Mouse (Mus musculus) right cerebral cortex, postnatal 10 days (tissue): Measurements from ENCODE around the gene Prss37.
A peak's percentile ranks its signal among the peaks of the same experiment; 100 is the strongest.

Experiments
- DNase-seq, 2 experiments: peaks; one replicate each; pipeline ENCODE4 v3.0.0; 2021; ENCODE audit warnings: low spot score in 2 of 2

Prss37 gene

DNA sequence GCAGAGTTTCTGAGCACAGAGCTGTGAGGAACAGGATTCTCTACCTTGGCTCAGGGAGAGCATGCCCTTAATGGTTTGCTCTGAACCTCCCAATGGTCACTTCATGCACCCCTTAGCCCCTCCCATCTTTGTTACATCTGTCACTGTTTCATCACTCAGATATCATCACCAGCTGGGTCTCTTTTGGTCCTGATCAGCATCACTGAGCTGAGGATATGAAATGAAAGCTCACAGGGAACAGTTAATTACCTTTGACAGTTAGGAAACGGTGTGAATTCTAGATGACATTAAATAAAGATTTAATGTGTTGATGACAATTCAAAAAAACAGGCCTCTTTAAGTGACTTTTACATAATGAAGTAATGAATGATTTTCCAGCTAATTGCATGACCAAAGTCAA is at the start of gene Prss37:
TSS of gene Prss37 (minus strand) at position 101 of the 400 bp plus-strand sequence.
- no peak for DNase-seq

DNA sequence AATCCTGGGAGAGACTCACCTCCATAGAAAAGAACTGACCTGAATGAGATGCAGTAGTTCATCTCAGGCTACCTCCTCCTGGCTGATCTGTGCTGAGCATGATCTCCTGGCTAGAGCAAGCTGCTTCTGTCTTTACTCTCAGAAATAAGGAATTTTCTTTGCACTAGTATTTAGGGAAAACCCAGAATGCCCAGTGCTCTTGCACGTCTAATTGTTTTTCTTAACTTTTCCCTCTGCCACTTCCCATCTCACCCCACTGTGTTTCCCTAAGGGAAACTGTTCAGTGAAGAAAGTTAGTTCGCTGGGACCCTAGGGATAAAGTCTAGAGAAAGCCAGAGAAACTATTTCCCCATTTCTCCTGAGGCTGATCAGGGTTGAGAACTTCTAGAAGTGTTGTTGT is 35.6 kb upstream of the Prss37 start, which contains the start of gene Olfr461:
TSS of gene Olfr461 (minus strand) at position 101 of the 400 bp plus-strand sequence.
- no peak for DNase-seq

DNA sequence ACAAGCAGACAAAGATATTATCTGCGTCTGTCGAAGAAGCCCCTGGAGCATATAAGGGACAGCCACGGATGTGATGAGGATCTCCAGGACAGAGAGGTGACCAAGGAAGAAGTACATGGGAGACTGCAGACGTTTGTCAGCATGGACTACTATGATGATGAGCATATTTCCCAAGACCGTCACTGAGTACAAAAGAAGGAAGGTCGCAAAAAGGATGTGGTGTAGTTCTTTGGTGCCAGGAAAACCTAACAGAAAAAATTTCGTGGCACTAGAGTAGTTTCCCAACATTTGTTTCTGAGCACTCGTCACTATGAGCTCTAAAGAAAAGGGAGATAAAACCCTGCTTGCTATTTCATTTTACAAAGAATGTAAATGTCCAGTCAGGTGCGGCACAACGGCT is 25.4 kb upstream of the Prss37 start:
- no peak for DNase-seq

DNA sequence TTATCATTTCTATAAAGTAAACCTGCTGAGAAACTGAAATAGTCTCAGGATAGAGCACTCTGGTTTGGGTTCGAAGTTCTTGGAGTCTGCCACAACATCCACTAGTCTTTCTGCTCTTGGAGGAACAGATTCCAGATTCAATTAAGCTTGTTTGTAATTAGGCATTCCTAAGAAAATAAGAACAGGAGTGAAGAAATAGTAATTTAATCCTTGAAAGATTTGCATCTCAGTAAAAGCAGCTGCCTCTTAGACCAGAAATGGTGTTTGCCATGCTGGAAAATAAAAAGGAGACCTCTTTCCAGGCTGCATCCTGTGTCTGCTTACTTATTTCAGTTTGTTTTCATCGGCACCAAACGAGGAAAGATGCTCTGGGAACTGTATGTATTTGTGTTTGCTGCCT is 26.1 kb downstream of the Prss37 start, which contains the start of gene Tas2r108:
TSS of gene Tas2r108 (plus strand) at position 301 of the 400 bp plus-strand sequence.
- no peak for DNase-seq

DNA sequence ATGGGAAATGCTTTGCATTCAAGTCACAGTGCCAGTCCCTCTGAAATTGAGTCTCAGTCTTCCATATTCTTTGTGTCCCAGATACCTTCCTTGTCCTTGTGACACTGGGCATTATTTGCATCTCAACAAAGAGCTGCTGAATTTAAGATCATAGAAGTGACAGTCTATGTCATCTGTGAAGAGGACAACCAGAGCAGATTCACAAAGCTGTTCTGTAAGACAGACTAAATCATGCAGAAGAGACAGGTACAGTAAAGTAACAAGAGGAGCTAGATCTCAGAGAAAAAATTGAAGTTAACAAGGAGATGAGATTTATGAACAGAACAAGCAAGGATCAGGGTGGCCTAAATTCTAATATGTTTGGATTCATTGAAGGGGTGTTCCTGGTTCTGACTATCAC is 28.4 kb downstream of the Prss37 start, which contains the start of gene Tas2r137:
TSS of gene Tas2r137 (plus strand) at position 301 of the 400 bp plus-strand sequence.
- DNase-seq, result no peak

DNA sequence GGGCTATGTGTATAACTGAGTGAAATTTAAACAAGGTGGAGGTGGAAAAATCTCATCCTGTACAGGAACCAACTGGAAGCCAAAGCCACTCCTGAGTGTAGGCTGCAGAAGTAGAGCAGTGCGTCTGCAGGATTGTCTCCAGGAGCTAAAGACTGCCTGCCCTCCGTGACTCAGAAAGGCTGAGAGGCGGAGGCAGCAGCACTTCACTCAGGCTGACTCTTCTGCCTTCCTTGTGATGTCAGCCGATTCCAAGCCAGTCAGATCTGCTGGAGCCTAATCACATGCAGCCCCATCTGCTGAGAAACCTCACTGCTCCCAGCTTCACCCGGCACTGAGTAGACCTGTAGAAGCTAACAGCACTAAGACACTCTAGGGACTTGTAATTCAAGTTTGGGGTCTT is 37.0 kb downstream of the Prss37 start:
- DNase-seq, result no peak

DNA sequence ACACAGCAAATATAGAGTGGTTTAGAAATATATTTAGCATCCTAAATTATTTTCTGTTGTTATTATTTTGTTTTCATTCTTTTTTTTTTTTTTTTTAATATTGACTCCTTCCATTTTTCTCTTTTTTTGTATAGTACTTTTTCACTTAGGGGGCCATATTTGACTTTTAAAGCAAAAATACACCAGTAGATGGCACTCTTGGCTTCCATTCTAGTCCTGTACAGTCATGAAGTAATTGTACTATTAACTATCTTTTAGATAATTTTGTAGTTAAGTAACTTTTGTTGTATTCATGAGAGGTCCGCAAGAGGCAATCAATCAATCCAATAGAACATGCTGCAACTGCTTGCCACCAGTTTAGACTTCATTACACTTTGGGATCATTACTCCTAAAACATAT is 39.6 kb downstream of the Prss37 start:
- no peak for DNase-seq

DNA sequence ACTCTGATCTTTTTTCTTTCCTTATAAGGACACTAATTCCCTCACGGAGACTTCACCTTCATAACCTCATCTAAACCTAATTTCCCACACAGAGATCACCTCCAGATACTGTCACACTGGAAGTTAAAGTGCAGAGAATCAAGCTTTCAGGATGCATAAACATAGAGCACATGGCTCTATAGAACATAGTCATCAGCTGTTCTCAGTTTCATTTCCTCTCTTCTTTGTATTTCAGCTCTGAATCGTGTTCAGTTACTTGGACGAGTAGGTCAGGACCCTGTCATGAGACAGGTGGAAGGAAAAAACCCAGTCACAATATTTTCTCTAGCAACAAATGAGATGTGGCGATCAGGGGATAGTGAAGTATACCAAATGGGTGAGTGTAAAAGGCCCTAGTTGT is 43.2 kb downstream of the Prss37 start:
- no peak for DNase-seq

DNA sequence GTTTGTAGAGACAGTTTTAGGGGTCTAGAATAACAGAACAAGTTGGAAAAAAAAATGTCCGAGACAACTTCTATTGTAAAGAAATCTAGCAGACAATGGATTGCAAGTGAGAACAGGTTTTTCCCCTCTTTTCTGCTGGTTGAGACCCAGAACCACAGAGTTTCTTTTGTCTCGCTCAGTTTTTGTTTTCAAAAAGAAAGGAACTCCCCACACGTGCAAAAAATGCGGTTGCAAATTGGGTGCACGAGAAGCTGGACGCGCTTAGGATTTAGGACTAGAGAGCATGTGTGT is 47.6 kb downstream of the Prss37 start:
- DNase-seq, result no peak

DNA sequence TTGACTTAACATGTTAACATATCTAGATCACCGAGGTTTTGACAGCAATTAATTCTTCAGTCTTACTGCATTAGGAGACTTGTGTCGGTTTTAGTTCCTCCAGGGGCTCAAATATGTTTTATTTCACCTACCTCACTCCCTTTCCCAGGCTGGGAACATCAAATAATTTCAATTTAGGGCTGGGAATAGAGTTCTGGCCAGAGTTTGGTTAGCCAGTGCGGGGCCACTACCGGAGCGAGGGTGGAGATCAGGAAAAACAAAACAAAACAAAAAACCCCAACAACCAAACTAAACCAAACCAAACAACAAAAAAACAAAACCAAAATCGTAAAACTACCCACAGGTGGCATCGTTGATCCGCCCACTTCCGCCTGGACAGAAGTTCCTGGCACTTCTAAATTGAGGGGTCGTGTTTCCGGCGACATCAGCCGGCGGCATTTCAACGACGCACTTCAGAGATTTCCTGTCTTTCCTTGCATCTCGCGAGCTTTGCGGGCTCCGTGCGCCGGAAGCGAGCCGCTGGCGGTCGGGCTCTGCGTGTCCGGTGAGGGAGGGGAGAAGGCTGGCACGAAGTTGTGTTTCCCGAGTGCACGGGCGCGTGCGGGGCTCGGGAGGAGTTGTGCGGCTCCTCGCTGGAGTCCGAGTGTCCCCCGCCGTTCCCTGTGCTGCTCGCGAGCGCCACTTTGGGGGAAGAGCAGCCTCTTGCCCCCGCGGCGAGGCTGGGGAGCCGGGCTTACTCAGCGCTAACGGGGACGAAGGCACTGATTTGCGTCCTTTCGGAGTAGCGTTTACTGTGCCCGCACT is 48.2 kb downstream of the Prss37 start, which contains the start of gene Ssbp1:
TSS of gene Ssbp1 (plus strand) at position 437 of the 804 bp plus-strand sequence.
- DNase-seq, result peak; percentile 95 to 96

DNA sequence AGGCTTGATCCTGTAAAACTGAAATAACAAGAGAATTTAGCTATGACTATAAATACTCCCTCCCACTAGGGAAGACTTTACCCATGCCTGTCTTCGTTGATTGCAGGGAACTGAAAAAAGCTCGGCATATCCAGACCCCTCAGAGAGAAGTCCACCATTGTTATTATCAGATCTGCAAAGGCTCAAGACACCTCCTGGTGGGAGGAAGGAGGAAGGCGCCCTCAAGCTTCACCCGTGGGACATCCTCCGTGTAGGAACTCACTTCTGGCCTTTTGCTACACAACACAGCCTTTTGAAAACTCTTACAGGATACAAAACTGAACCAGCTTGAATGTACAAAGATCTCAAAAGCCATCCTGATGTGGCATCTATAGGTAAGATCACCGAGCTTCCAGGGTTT is 53.6 kb downstream of the Prss37 start:
- no peak for DNase-seq
